Mouse (Mus musculus) T-helper 2 cell (primary cell): Measurements from ENCODE around the gene Atrnl1.

Source experiments
- in situ Hi-C: fragments of 300-600 bp; cut with MboI, MseI; formaldehyde crosslinking; loops from one replicate; pipeline ENCODE4 v1.15.1; 2025; ENCODE audit warnings: high pct_unique_total_duplicates

The Atrnl1 gene

DNA sequence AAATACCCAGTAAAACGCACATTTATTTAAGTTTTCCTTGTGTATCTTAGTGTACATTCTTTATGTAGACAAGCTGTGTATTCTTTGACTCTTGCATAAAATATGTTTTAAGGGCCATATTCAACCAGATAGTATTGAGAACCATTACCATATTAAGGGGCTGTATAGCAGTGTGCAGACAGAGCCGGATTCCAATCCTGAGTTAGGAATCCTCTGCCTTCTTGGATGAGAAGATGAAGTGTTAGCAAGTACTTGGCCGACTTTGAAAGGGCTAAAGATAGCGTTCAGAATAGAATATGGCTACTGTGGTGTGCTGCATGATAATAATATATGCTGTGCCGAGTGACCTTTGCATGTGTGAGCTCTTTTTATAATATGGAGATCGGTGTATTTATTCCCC is 500.5 kb downstream of the Atrnl1 start:
- in situ Hi-C loops, result no loop called here

DNA sequence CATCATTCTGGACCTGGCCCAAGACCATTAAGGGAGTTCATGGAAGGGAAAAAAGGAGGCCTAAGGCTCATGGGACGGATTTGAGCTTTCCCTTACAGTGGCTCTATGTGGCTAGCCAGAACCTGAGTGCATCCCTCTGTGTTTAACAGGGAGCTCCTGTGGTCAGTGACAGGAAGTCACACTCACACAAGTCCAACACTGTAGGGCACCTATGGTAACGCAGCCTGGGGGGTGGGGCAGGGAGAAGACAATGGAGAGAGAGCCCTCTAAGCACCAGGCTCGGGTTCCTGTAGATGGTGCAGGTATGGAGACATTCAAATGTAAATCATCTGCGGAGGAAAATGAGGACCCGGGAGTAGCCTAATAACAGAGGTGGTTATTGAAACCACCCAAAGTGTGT is 501.3 kb downstream of the Atrnl1 start:
- in situ Hi-C loops, result no loop called here

DNA sequence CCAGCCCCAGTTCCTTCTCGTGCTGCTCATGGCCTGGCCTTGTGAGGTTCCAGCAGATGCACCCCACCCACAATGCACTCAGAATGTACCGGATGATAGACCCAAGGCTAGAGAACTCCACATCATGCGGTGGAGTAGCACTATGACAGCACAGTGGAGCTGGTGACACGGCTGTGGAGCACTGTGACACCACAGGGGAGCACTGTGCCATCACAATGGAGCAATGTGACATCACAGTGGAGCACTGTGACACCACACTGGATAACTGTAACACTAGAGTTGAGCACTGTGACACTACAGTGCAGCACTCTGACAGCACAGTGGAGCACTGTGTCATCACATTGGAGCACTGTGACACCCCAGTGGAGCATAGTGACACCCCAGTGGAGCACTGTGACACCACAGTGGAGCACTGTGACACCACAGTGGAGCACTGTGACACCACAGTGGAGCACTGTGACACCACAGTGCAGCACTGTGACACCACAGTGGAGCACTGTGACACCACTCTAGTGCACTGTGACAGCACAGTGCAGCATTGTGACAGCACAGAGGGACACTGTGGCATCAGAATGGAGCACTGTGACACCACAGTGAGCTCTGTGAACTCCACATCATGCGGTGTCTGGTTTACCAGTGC is 502.4 kb downstream of the Atrnl1 start:
- in situ Hi-C loops, result no loop called here

DNA sequence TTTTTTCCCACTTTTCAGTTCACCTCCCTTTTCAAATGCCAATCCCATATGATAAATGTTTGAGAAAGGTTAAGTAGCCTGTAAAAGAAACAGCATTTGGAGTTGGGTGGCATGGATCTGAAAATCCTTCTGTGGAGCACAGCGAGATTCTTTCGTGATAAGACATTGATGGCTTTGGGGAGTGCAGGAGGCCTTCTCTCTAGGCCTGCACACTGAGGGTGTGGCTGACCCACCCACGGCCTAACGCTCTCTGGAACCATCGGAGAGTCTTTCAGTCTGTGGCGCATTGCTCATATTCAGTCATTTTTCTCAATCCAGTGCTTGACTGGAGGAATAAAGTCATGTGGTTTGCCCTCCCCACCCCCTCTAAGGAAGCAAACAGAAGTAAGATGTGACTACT is 506.8 kb downstream of the Atrnl1 start:
- in situ Hi-C loops, result no loop called here

DNA sequence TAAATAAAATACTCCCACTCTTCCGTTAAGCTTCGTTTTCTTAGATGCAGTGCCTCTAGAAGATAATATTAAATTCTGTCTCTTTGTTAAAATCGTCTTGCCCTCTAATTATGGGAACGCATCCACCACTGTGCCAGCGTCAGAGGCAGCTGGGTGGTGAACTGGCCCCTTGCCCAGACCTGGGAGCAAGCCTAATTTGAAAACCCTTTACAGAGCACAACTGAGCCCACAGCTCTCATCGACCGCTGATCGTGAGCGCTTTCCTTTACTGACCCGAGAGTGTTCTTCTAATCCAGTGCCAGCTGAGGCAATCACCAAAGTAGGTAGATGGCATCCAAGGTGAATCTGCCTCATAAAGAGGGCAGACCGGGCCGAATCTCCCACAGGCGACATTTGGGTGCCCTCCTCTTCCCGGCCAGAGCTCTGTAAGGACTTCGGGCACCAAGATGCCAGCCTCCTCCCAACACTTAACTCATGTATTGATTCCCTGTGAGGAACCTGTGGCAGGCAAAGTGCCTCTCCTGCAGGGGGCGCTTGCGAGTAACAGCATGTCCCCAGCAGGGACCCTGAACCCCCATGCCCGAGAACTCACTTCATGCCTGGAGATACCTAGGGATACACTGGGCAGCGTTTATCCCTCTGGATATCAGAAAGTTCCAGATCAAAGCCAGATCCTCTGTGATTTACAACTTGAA is 507.5 kb downstream of the Atrnl1 start:
- in situ Hi-C loops, result no loop called here

DNA sequence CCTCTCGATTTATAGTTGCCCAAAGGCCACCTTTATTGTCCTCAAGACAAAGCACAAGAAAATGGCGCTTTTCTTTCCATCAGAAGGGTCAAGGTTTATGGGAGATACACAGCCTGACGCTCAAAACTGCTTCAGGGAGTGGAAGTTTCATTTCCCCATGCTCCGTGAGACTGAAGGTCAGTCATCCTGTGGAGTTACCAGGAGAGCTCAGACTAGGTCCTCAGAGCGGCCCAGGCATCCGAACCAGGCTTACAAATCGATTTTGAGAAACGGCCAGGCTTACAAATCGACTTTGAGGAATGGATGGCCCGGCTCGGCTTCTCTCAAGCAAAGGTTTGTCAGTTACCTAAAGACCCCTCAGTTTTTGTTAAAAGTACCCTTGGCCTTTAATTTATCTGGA is 508.0 kb downstream of the Atrnl1 start:
- in situ Hi-C loops, result no loop called here

DNA sequence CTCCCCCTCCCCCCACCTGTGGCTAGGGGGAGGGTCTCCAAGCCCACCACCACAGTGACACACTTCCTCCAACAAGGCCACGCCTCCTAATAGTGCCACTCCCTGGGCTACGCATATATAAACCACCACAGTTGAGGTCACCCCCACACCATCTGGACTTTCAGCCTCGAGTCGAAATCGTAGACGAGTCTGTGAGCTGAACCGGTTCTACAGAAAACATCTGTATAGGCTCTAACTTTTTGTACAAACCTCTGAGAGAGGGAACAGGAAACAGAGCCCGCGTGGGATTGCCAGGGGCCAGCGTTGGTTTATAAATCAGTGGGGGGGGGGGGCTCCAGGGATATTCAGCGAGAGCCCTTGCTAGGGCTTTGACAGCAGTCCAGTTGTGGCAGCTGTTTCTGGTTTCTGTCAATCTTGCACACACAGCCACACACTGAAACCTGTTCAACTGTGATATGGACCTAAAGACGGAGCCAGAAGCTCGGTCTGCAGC is 508.9 kb downstream of the Atrnl1 start:
- in situ Hi-C loops, result no loop called here

DNA sequence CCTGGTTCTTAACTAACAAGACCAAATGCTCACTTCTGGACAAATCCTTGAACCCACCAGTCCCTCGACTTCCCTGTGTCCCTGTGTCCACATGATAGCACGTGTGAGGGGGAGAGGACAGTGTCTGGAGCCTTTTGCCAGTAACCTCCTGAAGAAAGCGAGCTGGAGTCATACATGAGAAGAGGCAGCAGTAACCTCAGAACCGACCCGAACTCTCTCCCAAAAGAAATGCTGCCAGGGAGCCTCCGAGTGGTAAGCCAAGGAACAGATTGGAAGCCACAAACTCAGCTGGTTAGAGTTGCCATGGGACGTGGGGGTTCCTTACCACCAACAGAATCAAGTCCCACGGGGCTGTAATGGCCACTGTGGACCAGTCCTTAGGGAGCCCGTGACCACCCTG is 509.8 kb downstream of the Atrnl1 start:
- in situ Hi-C loops, result no loop called here

DNA sequence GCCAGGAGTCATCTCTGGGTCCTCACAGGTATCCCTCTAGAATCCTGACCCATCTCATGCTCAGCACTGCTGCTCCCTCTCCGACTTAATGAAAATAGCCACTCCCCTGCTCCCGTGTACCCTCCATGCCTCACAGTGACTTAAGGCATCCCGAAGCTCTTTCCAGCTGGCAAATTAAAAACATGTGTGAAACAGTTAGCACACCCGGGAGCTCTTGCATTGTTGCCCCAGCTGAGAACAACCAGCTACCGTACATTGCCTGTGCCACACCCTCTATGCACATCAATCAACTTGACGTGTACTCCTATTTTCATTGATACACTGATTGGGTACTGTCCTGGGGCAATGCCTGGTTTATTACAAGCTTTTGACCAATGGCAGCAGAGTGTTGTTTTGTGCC is 510.8 kb downstream of the Atrnl1 start:
- in situ Hi-C loops, result no loop called here

DNA sequence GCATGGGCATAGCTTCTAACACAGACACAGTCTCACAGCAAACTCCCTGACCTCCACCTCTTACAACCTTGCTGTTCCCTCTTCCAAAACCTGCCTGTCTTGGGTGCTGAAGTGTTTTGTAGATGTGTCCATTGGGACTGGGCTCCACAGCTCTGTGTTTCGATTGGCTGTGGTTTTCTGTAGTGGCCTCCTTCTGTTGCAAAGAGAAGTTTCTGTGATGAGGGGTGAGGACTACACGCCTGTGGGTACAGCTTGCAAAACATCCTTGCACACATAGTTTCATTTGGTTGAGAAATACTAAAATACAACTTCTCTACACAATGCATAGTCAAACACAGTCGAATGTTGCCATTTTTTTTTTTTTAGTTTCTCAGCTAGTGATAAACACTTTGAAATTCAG is 512.8 kb downstream of the Atrnl1 start:
- in situ Hi-C loops, result no loop called here

DNA sequence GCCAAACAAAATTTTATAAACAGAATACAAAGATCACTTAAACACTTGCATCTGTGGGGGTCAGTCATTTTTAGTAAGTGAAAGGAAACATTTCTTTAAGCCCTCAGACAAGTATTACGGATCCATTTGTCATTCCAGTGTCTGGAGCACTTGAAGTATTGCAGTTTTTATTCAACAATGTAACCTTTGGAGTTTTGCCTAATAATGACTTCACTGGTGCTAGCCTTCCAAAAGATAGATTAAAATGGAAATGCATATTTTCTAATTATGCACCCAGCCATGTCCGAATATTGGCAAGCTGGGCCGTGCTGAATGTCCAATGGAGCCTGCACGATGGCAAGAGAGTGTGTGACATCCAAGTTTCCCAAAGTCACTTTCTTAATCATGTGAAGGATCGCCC is 513.7 kb downstream of the Atrnl1 start:
- in situ Hi-C loops, result no loop called here

DNA sequence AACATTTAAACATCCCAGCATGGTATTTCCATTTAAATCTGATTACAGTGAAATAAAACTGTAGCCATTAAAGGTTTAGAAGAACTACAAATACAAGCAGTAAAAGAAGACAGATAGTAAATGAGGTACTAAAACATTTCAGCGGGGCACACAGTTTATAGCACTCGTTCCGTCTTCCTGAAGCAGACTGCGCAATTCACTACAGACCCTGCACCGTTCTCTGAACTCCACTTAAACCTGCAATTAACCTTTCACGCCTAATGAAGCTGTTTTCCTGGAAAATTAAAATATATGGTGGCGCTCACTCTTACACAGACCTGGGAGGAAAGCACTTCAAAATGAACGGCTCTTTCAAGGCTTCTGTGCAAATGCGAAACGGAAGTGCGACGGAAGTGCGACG is 514.2 kb downstream of the Atrnl1 start:
- in situ Hi-C loops, result no loop called here

DNA sequence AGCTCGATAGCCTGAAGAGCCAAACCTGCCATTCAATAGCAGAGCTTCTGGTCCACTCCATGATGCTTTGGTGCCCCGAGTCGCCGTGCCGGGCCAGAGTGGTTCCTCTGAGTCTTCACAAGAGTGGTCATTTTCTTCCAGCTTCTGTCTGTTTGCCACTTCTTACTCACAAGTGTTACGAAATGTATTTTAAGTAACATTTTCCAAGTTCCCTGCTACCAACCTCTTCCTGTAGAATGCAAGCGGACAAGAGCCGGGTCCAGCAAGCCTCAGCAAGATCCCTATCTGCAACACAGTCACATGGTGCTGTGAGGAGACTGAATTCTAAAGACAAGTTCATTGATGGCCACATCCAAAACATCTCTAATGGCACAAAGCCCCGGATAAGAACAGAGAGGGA is 521.1 kb downstream of the Atrnl1 start:
- in situ Hi-C loops, result no loop called here

DNA sequence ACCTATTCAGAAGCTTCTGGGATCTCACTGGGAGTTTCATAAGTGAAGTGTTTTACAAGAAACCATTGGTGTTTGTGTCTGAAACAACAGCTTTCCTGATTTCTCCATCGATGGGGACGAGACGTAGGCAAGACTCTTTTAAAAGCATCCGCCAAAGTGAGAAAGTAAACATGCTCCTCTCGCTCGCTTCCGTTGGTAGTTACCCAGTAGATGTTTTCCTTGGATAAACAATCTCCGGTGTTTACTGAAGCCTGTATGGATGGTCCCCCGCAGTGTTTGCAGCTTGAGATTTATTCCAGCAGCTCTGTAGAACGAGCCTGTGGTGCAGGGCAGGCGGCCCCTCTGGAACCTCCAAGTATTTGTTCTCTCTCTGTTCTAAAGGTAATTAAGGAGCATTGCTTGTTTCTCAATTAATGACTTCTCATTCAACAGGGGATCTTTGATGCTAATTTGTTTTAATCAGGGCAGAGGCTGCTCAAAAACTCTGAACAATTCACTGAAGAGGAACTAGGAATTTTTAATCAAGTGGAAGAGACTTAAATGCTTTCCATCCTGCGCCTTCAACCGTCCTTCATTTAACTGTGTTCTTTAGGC is 529.5 kb downstream of the Atrnl1 start:
- in situ Hi-C loops, result no loop called here

DNA sequence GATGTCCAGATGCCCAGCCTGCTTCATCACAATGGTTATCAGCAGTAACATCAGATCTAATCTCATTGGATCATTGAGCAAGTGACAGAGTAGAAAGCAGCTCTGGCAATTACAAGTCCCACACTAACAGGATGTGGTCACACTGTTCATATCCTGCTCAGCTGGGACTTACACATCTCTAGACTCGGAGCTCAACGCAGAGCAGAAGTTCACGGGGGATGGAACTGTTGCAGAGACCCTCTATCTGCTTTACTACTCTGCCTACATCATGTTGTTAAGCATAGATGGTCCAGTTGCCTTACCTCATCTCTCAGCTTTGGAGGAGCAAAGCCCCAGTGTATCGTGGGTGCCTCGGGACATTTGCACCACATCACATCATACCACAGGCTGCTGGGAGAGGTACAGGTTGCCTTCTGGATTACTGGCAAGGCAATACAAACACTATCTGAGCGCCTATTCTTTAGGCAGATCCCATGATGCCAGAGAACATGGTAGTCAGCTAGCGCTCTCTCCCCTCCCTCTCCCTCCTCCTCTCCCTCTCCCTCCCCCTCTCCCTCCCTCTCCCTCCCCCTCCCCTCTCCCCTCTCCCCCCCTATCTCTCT is 533.1 kb downstream of the Atrnl1 start:
- in situ Hi-C loops, result no loop called here

DNA sequence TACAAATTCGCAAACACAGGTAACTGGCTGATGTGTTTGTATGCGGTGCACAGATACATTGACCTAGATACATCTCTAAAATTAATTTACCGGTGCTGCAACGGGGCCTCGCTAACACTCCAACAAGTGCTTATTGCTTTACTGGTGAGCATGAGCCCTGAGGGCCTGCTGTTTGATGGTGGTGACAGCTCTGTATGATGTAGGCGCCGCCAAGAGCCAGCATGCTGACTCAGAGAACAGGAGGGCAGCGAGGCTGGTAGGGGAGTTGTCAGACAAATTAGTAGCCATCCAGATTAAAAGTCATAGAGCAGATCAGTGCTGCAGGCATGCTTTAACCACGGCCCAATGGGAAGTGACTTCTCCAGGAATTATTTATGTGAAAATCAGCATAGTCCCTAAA is 534.7 kb downstream of the Atrnl1 start:
- in situ Hi-C loops, result no loop called here

DNA sequence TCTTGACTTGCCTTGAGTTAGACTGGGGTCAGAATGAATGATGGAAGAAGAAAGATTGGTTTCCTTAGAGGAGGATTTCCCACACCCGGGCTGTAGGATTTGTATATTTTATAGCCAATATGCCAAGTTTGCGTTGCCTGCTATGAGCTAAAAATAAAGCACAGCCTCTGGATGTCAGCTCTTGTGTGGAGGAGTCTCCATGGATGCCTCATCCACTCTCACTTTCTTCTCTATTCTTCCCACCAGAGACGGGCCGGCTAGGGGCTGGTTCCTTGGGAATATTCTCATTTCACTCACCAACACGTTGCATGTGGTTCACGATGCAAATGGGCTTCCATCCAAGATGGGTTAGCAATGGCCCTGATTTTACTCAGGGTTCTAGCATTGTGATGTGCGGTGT is 540.4 kb downstream of the Atrnl1 start:
- in situ Hi-C loops, result no loop called here

DNA sequence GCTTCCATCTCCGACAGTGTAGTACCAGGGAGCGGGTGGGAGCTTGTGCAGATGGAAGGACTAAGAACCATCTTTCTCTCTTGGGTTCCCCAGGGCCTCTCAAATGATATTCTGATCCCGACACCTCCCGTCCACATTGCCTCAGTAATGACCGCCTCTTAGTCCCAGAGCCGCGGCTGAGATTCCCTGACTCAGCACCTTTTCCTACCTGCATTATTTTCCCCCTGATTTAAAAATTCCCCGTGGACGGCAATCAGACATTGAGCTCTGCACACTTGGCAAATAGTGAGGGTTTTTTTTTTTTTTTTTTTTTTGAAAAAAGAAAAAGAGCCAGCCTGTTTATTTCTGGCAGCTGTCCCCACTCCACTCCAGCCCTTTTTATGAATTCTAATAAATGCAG is 550.7 kb downstream of the Atrnl1 start:
- in situ Hi-C loops, result no loop called here

DNA sequence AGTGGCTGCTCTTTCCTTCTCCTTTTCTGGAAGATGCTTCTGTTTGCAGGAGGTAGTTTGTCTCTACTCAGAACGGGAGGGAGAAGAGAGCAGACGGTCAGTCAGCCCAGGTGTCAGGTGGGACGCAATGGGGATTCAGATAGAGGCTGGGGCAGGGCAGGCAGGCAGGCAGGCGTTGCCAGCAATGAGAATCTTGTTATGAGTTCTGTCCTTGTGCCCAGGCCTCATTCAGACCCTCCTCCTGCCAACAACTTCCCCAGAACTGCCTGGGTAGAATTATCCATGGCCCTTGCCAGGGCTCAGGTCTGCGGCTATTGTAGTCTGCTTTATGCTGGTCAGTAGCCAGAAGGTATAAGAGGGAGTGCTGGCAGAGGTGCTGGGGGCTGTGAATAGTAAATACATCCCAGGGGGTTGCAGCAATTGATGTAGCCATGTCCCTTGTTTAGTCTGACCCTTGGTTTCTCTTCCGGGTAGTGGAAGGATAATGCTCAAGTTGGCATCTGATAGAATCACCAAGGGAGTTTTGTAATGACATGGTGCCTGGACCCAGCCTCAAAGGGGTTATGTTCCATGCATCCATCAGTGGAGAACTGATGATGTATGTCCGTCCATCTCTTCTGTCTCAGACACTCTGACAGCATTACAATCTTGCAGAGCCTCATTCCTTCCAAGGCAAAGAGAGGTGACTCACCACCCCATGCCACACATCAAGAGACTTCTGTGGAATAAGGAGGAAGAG is 554.2 kb downstream of the Atrnl1 start:
- in situ Hi-C loops, result no loop called here

DNA sequence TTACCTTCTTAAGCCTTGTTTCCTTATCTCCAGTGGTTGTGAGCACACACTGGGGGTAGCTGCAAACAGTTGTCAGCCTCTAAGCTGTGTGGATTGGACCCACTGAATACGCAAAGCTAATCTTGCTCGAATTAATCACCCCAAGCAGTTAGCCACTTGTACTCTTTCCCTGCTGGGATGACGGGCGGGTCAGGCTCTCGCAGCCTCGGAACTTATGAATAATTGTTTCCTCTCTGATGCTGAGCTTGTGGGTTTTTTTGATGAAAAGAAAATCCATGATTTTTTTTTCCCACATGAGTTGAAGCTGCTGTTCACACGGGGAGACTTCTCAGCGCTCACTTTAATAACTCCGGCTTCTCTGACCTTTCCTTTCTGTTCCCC is 554.8 kb downstream of the Atrnl1 start:
- in situ Hi-C loops, result no loop called here

DNA sequence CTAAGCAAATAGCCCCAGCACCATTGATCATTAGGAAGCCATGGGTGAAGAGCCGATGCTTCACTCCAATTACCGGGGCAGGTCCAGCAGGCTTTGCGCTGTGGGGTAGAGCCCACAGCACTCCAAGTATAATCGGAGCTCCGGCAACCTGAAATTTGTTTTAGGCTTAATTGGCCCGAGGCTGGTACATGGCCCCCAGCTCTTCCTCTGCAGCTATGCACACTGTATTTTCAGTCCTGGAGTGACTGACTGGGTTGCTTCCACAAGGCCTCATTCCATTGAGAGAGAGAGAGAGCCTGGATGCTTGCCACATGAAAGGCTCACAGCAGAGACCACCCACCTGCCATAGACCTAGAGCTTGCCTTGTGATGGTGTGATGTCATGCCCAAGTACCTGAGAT is 555.3 kb downstream of the Atrnl1 start:
- in situ Hi-C loops, result no loop called here

DNA sequence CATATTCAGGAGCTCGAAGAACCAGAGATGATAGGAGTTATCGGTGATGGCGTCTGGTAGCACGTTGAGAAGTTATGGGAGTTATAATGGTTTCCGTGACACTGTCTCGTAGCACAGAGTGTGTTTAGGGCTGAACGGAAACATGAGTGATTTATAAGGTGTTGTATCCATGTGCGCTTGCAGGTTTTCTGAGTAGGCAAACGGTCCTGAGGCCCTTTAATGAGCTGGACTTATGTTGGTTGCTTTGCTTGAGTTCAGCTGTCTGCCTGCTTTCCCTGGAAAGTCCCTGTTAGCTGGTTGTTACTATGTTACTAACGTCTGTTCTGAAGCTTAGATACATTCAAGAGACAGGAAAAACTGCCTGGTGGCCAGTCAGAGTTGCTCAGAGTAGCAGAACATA is 567.6 kb downstream of the Atrnl1 start:
- in situ Hi-C loops, result loop anchor here (10.0 kb wide), 1 partner anchor 556 kb away; no protein-coding TSS in a partner anchor
